Mouse (Mus musculus): ENCODE measurements at regions not wholly inside any gene's neighbourhood (a gene's known extent, or its start where the extent isn't known, plus 50 kb on each side); places are given as distances from the start of the nearest gene placed in this dataset.

- DNase-seq (ENCODE audit: low spot score in 2 of 2) = no peak
These were observed 59.9 kb upstream of the Ppp2r5c start for GRCm38 (mm10) chr12:110387056-110387455.

DNA sequence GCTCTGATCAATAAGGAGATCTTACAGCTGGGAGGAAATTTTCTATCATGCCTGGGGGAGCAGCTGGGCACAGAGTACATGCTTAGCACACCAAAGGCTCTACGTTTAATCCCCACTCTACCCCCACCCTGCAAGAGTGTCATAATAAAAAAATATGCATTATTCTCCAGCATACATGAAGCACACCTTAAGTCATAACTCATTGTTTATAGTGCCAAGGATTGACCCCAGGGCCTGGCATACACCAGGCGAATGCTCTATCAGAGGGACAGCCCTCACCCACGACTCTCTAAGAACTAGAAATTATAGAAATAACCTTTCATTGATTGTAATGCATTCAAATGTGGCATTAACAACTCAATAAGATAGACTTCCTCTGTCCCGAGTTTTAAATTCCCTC lies 59.4 kb upstream of the Ppp2r5c start:
- no peak for DNase-seq (ENCODE audit: low spot score in 2 of 2)

GRCm38 (mm10) chr12:110389439-110389838 lies 57.5 kb upstream of the Ppp2r5c start:
- no peak for DNase-seq (ENCODE audit: low spot score in 2 of 2)

- DNase-seq (ENCODE audit: low spot score in 2 of 2) = no peak
These were observed 55.5 kb upstream of the Ppp2r5c start for GRCm38 (mm10) chr12:110391464-110391863.

DNA sequence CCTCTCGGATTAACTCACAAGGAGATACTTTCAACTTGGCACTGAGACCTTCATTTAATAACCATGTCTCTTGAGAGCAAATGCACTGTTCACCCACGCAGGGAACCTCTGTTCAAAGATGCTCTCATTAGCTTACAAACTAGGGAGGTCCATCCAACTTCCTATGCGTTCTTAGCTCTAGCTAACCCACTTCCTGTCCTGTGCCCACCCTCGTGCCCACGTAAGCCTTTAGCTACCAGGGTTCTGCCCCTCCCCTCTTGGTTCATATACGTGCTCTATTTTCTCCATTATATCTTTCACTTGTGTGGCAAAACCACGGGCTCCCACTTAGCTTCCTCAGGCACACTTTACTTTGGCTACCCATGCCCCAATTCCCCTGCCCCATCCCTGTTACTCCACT lies 53.4 kb upstream of the Ppp2r5c start:
- DNase-seq (ENCODE audit: low spot score in 2 of 2) = no peak

All from urinary bladder, postnatal 36 days (tissue).